Mouse (Mus musculus): ENCODE data around the gene Itfg1.
A peak's percentile ranks its signal among the peaks of the same experiment; 100 is the strongest.

The Itfg1 gene

DNA sequence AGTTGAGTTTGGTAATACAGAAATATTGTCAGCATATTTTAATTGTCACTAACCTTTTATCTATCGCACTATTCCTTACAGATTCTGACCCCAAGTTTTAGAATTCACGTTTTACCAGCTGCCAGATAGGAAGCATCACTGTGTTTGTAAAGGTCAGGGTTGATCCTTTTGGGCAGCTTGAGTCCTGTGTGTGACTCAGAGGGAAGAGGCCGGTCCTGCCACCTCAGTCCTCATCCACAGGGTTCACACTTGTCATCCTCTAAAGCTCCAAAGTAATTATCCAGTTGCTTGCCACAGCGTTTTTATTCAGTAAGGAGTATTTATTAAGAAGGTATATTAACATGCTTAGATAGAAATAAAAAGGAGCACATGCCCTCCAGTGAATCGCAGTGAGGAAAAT, 123.5 kb downstream of the Itfg1 start:
- DNase-seq: no peak

DNA sequence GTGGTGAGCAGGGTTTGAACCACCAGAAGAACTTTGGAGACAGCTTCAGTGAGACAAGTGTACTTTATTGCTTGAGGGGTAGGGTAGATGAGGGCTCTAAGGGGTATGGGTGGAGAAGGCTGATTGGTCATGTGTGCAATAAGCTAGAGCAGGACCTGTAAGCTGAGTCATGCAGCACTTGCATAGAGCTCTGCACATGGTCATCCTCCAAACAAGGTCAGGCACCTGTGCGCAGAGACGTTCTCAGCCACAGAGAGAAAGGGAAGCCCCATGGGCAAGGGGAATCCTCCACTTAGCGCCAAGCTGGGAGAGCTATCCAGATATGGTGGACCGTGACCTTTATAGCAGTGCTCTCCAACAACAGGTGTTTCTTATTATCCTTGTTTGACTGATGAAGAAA, 124.0 kb downstream of the Itfg1 start:
- DNase-seq: no peak

DNA sequence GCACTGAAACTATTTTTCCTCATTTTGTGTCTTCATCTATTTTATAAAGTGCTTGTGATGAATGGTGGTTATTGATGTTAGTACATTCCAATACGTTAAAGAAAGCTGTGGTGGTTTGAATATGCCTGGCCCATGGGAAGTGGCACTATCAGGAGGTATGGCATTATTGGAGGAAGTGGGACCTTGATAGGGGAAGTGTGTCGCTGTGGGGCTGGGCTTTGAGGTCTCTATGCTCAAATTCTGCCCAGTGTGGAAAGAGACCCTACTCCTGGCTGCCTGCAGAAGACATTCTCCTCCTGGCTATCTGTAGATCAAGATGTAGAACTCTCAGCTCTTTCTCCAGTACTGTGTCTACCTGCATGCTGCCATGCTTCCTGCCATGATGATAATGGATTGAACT, 133.7 kb downstream of the Itfg1 start:
- DNase-seq: no peak

DNA sequence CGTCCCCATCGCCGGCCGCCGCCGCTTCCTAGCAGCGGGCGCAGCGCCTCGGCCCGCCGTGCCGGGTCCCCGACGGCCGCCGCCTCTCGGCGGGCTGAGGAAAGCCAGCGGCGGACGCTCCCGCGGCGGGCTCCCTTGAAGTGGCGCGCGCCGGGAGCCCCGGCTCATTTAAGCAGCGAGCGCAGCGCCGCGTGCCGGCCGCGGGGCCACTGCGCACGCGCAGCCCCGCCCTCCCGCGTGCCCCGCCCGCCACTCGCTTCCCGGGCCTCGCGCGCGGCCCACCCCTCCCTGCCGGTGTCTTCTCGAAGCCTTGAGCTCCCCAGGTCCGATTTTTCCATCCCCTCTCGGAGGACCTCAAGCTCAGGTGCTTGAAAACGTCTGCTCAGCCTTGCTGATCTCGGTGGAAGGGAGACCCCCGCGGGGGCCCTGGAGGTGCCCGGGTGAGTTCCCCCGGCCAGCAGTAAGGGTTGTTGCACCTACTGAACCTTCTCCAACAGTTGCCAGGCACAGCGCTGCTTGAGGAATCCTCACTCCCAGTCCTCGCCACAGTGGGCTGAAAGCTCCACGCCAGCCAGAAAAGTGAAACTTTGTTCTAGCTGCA, 139.9 kb downstream of the Itfg1 start, which contains the start of gene Neto2:
Neto2 (minus strand) TSS at position 174 of the 601 bp plus-strand sequence.
- DNase-seq: peak; percentile 69

DNA sequence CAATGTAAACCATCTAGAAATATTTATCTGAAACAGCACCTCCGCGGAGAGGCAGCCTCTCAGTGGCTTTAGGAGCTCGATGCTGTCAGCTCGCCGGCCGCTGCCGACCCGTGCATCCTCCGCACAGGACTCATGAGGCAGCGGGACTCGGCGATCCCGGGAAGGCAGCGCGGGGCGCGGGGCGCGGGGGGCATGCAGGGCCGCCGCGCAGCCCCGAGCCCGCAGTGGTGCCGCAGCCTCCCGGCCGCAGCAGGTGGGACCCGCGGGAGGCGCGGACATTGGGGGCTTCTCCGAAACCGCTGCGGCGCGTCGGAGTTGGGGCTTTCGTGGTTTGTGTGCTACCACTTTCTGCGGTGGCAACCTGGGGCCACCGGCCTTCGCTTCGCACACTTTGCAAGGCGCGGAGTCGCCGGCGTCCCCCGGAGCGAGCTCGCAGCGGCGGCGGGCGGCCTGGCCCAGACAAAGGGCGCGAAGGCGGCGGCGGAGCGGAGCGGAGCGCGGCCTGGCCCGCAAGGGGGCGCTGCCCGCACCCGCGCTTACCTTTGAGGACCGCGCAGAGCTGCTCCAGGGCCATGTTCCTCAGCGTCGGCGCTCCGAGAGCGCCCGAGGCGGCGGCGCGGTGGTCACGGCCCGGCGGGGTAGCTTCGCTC, 140.5 kb downstream of the Itfg1 start:
- peak; percentile 47 for DNase-seq

DNA sequence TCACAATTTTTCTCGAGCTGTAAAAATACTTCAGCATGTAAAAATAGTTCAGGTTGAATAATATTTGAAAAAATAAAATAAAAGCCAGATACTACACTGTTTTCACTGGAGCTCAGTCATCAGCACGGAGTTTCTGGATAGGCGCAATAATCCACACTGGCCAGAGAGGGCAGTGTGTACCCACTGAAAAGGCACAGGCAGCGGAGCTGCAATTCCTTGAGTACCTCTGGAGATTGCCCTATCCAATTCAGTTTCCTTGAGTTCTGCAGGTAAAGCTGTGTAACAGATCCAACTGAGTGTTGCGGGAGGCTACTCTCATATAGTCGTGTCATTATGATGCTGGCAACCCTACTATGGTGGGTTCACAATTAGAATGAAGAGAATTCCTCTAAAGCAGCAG, 141.7 kb downstream of the Itfg1 start:
- peak; percentile 79 for DNase-seq

All from lung, postnatal 10 days (tissue).